In the genomic region with DNA sequence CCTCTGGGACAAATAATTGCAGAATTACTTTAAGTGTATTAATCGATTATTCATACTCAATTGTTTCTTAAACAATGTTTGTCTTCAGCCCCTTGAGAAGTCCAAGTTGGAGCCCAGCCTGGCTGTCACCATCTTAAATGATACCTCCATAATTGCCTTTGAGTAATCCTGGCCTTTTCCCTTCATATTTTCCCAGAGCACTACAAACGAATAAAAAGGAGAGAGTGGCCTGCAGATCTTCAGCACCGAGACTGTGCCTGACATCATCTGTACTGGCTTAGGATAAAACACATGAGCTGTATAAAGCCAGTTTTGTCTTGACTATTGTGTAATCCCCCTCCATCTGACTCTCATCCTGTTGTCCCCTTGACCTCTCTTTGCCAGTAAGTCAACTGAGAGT, we compare ENCODE assay signal across 24 mouse cellular contexts.
"Had no signal": no experiment of that assay in that cellular context is flagged by ENCODE, and none has a peak within 500 bp of the region (broad histone marks: within the 10 kb centered on the region; RNA-seq: fewer than 3 reads in every experiment).

No protein-coding gene starts in this region.

- H3K4me2 ChIP-seq: heart, embryonic 11.5 days; heart, embryonic 13.5 days; heart, embryonic 15.5 days; hindbrain, embryonic 13.5 days; hindbrain, embryonic 15.5 days; kidney, embryonic 15.5 days; limb, embryonic 13.5 days; limb, embryonic 15.5 days; liver, embryonic 12.5 days had no signal

- H3K9me3 ChIP-seq: heart, embryonic 13.5 days; heart, embryonic 15.5 days; hindbrain, embryonic 13.5 days; hindbrain, embryonic 15.5 days; kidney, embryonic 15.5 days; limb, embryonic 13.5 days; limb, embryonic 15.5 days; liver, embryonic 12.5 days had no signal

- DNase-seq: gastrocnemius, postnatal 14 days; gastrocnemius, postnatal 36 days; heart, adult 18-20 months; heart, postnatal 36 days; kidney, adult 11 months; kidney, adult 2 months; kidney, adult 9 months; kidney, postnatal 14 days; kidney, postnatal 36 days had no signal

- H3K27me3 ChIP-seq: heart, embryonic 13.5 days; heart, embryonic 15.5 days; hindbrain, embryonic 13.5 days; hindbrain, embryonic 15.5 days; kidney, embryonic 15.5 days; limb, embryonic 13.5 days; limb, embryonic 15.5 days; liver, embryonic 12.5 days had no signal

- ATAC-seq: hindbrain, postnatal 0 days; intestine, embryonic 16.5 days; liver, embryonic 12.5 days had no signal

- H3K4me3 ChIP-seq: heart, embryonic 13.5 days; heart, embryonic 15.5 days; hindbrain, embryonic 13.5 days; hindbrain, embryonic 15.5 days; kidney, embryonic 15.5 days; layer of hippocampus, adult 2 months; left cerebral cortex, adult 2 months; limb, embryonic 13.5 days; limb, embryonic 15.5 days; liver, embryonic 12.5 days had no signal

- H3K4me1 ChIP-seq: heart, embryonic 13.5 days; heart, embryonic 15.5 days; hindbrain, embryonic 15.5 days; kidney, embryonic 15.5 days; liver, embryonic 12.5 days had no signal

- H3K27ac ChIP-seq: heart, embryonic 13.5 days; heart, embryonic 15.5 days; hindbrain, embryonic 13.5 days; hindbrain, embryonic 15.5 days; hindbrain, postnatal 0 days; kidney, embryonic 15.5 days; kidney, postnatal 0 days; layer of hippocampus, adult 2 months; left cerebral cortex, adult 2 months; limb, embryonic 13.5 days; limb, embryonic 15.5 days; liver, embryonic 12.5 days; liver, embryonic 14.5 days had no signal

- H3K9ac ChIP-seq: heart, embryonic 13.5 days; heart, embryonic 15.5 days; hindbrain, embryonic 13.5 days; hindbrain, embryonic 15.5 days; kidney, embryonic 15.5 days; limb, embryonic 13.5 days; limb, embryonic 15.5 days; liver, embryonic 12.5 days; liver, embryonic 14.5 days had no signal

- H3K36me3 ChIP-seq: heart, embryonic 13.5 days; heart, embryonic 15.5 days; hindbrain, embryonic 13.5 days; hindbrain, embryonic 15.5 days; kidney, embryonic 15.5 days; limb, embryonic 13.5 days; limb, embryonic 15.5 days; liver, embryonic 12.5 days had no signal
